Mouse (Mus musculus): Measurements from ENCODE around the gene Psma1. TPM values are rescaled to one million over a fixed set of nuclear protein-coding genes. Genes with fewer than 3 reads are reported as not detected.

Psma1 gene
- total and polyA plus RNA-seq, 2 experiments from 2014 or later, result 158 to 317 TPM

DNA sequence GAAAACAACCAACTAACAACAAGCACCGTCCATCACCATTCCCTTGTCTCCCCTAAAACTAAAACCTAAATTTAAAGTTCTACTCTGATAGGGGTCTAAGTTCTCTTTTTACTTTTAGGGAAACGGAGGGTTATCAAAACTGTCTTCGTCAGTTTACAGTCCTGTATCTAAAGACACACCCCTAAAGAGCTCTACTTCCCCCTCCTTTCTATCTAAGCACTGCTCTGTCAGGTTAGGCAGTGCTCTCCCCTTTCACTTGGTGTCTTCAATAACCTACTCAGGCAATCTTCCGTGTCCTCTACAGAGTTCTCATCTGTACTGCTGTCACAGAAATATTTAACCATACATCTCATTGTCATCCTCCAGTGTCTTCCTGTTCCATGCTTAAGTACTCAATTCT lies 55.5 kb downstream of the Psma1 start:
- ATAC-seq (ENCODE audit: low FRiP score) (no peak), DNase-seq (ENCODE audit: low spot score) (no peak)
- H3K4me1 ChIP-seq (ENCODE audit: insufficient read depth, low read length), result no peaks in the 10 kb centered on the region
- H3K4me2 ChIP-seq (ENCODE audit: low read depth, low read length, poor library complexity, severe bottlenecking), result no peak overlapping the region
- no peaks in the 10 kb centered on the region for H3K9me3 ChIP-seq (ENCODE audit: low read length)
- no peak overlapping the region for H3K9ac ChIP-seq (replicated peaks; ENCODE audit: low read length, poor library complexity, severe bottlenecking)
- no peak overlapping the region for H3K4me3 ChIP-seq (ENCODE audit: low read depth, low read length)
- peaks cover 29% of the 10 kb centered on the region for H3K36me3 ChIP-seq (ENCODE audit: insufficient read depth, low read length)
- WGBS, result 93% methylated on average over 4 of the region's 4 CpGs
- TF ChIP-seq CTCF (IDR thresholded peaks at IDR 0.05), result no peak
- H3K27ac ChIP-seq (ENCODE audit: low read depth, low read length), result no peak overlapping the region
- no peaks in the 10 kb centered on the region for H3K27me3 ChIP-seq (ENCODE audit: insufficient read depth, low read length)

DNA sequence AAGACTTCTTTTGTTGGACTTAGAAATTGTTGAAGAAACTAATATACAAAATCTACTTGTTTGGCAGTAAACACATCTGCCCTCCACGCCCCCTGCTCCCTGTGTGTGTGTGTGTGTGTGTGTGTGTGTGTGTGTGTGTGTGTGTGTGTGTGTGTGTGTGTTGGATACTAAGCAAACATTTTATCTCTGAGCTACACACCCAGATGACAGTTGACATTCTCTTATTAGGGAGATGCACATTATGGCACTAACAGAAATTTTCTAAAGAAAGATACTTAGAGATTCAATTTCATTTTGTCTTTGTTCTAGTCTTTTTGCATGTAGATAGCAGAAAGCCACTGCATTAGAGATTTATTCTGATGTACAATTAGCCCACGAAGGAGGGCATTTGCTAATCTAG lies 59.0 kb downstream of the Psma1 start:
- WGBS, result 80% methylated on average over 2 of the region's 2 CpGs

More for the DNA sequence above, 59.0 kb downstream of the Psma1 start:
- Histone ChIP-seq H3K27me3 (ENCODE audit: insufficient read depth, low read length) (no peaks in the 10 kb centered on the region), H3K4me3 (ENCODE audit: low read depth, low read length) (no peak overlapping the region), H3K9ac (replicated peaks; ENCODE audit: low read length, poor library complexity, severe bottlenecking) (no peak overlapping the region), H3K9me3 (ENCODE audit: low read length) (no peaks in the 10 kb centered on the region), H3K4me2 (ENCODE audit: low read depth, low read length, poor library complexity, severe bottlenecking) (no peak overlapping the region), H3K27ac (ENCODE audit: low read depth, low read length) (no peak overlapping the region), H3K36me3 (ENCODE audit: insufficient read depth, low read length) (peaks cover 37% of the 10 kb centered on the region), H3K4me1 (ENCODE audit: insufficient read depth, low read length) (no peaks in the 10 kb centered on the region)
- DNase-seq (ENCODE audit: low spot score) (no peak), ATAC-seq (ENCODE audit: low FRiP score) (no peak)
- no peak for TF ChIP-seq CTCF (IDR thresholded peaks at IDR 0.05)

Other genes with a start within 250 kb of the Psma1 start
- gene Rras2, start 158.3 kb downstream of the Psma1 start, total RNA-seq (2014; rRNA removed), result 41.3 and 58.7 TPM in 2 replicates
- gene Rras2, start 158.3 kb downstream of the Psma1 start, polyA plus RNA-seq (2015; fragmentation: Nextera tagmentation; extraction: Ambion mirVana), result 21.4 and 22.5 TPM in 2 replicates
- gene Copb1, start 21.4 kb downstream of the Psma1 start, total RNA-seq (2014; rRNA removed), result 47.1 and 59.5 TPM in 2 replicates
- 64.6 and 65.1 TPM in 2 replicates for gene Copb1, start 21.4 kb downstream of the Psma1 start, polyA plus RNA-seq (2015; fragmentation: Nextera tagmentation; extraction: Ambion mirVana)
- 9.5 and 12.9 TPM in 2 replicates for gene Pde3b, start 139.2 kb upstream of the Psma1 start, total RNA-seq (2014; rRNA removed)
- 2.1 and 3.6 TPM in 2 replicates for gene Pde3b, start 139.2 kb upstream of the Psma1 start, polyA plus RNA-seq (2015; fragmentation: Nextera tagmentation; extraction: Ambion mirVana)